Mouse (Mus musculus): Measurements from ENCODE around the gene Nenf. TPM values are rescaled to one million over a fixed set of nuclear protein-coding genes. Genes with fewer than 3 reads are reported as not detected.

Nenf gene
- total RNA-seq (2021): 100 to 1,000 TPM in 1 of 2 experiments, 10 to 100 TPM in 1; 96.9 to 104 TPM
- long read RNA-seq, experiment 1, transcript Nenf-201 (4 exons, 742 nt): major isoform, 87 of 92 reads
- long read RNA-seq, experiment 1, partial matches to known transcripts: 2 of 92 reads
- long read RNA-seq, experiment 1, other reads (novel, unspliced or antisense): 3 of 92 reads
- long read RNA-seq, experiment 2, transcript Nenf-201 (4 exons, 742 nt): major isoform, 80 of 87 reads
- long read RNA-seq, experiment 2, partial matches to known transcripts: 2 of 87 reads
- long read RNA-seq, experiment 2, other reads (novel, unspliced or antisense): 5 of 87 reads

GRCm38 (mm10) chr1:191317591-191318196, at the start of gene Nenf:
TSS of gene Nenf (minus strand) at chr1:191318194.
- intact Hi-C loops (cut with DNase I): no loop called here
- DNase-seq: peak; percentile 83 to 86

- peak in 1 of 2 experiments; percentile 26 for DNase-seq
- intact Hi-C loops (cut with DNase I): loop anchor here (10.0 kb wide), 1 partner anchor 200 kb away; no protein-coding TSS in a partner anchor
These were observed 46.5 kb upstream of the Nenf start for GRCm38 (mm10) chr1:191364477-191364876.

GRCm38 (mm10) chr1:191362412-191362811, 44.4 kb upstream of the Nenf start:
- intact Hi-C loops (cut with DNase I): loop anchor here (10.0 kb wide), 1 partner anchor 202 kb away; no protein-coding TSS in a partner anchor
- DNase-seq: no peak

GRCm38 (mm10) chr1:191359478-191359877, 41.5 kb upstream of the Nenf start:
- intact Hi-C loops (cut with DNase I): loop anchor here (5.0 kb wide), 1 partner anchor 33 kb away; no protein-coding TSS in a partner anchor
- no peak for DNase-seq

- intact Hi-C loops (cut with DNase I): loop anchor here (5.0 kb wide), 1 partner anchor 35 kb away; no protein-coding TSS in a partner anchor
- DNase-seq: no peak
These were observed 38.9 kb upstream of the Nenf start for GRCm38 (mm10) chr1:191356936-191357335.

GRCm38 (mm10) chr1:191353836-191354235, 35.8 kb upstream of the Nenf start:
- no peak for DNase-seq
- intact Hi-C loops (cut with DNase I): no loop called here

- intact Hi-C loops (cut with DNase I): no loop called here
- DNase-seq: peak; percentile 62 to 68
These were observed 34.9 kb upstream of the Nenf start for GRCm38 (mm10) chr1:191352786-191353488.

GRCm38 (mm10) chr1:191350355-191350754, 32.4 kb upstream of the Nenf start:
- intact Hi-C loops (cut with DNase I): loop anchor here (2.0 kb wide), 1 partner anchor 38 kb away; no protein-coding TSS in a partner anchor
- DNase-seq: no peak

- intact Hi-C loops (cut with DNase I): loop anchor here (2.0 kb wide), 1 partner anchor 37 kb away; no protein-coding TSS in a partner anchor
- no peak for DNase-seq
These were observed 31.6 kb upstream of the Nenf start for GRCm38 (mm10) chr1:191349486-191350037.

GRCm38 (mm10) chr1:191348996-191349395, 31.0 kb upstream of the Nenf start:
- DNase-seq: no peak
- intact Hi-C loops (cut with DNase I): no loop called here

GRCm38 (mm10) chr1:191348592-191348991, 30.6 kb upstream of the Nenf start:
- DNase-seq: no peak
- intact Hi-C loops (cut with DNase I): no loop called here

- no peak for DNase-seq
- intact Hi-C loops (cut with DNase I): no loop called here
These were observed 29.6 kb upstream of the Nenf start for GRCm38 (mm10) chr1:191347602-191348001.

GRCm38 (mm10) chr1:191340530-191340929, 22.5 kb upstream of the Nenf start:
- intact Hi-C loops (cut with DNase I): no loop called here
- no peak for DNase-seq

- intact Hi-C loops (cut with DNase I): no loop called here
- DNase-seq: no peak
These were observed 21.9 kb upstream of the Nenf start for GRCm38 (mm10) chr1:191339876-191340275.

GRCm38 (mm10) chr1:191334500-191334899, 16.5 kb upstream of the Nenf start:
- no peak for DNase-seq
- intact Hi-C loops (cut with DNase I): no loop called here

- intact Hi-C loops (cut with DNase I): no loop called here
These were observed 12.4 kb upstream of the Nenf start for GRCm38 (mm10) chr1:191330356-191330755.

GRCm38 (mm10) chr1:191328019-191328441, 10.0 kb upstream of the Nenf start:
- intact Hi-C loops (cut with DNase I): no loop called here
- no peak for DNase-seq

More at GRCm38 (mm10) chr1:191330356-191330755, 12.4 kb upstream of the Nenf start:
- DNase-seq: peak in 1 of 2 experiments; percentile 26

- intact Hi-C loops (cut with DNase I): no loop called here
These were observed 9.3 kb upstream of the Nenf start for GRCm38 (mm10) chr1:191327258-191327657.

GRCm38 (mm10) chr1:191326233-191326882, 8.4 kb upstream of the Nenf start:
- DNase-seq: peak; percentile 57
- intact Hi-C loops (cut with DNase I): no loop called here

More at GRCm38 (mm10) chr1:191327258-191327657, 9.3 kb upstream of the Nenf start:
- DNase-seq: no peak

GRCm38 (mm10) chr1:191325726-191326232, 7.8 kb upstream of the Nenf start, which contains the start of gene Tmem206:
TSS of gene Tmem206 (plus strand) at chr1:191325912.
- intact Hi-C loops (cut with DNase I): no loop called here
- DNase-seq: peak; percentile 96

Measured in heart, postnatal 14 days (tissue).